Mouse (Mus musculus) urinary bladder, postnatal 25 days (tissue): ENCODE data around the gene Tmem63a.
"Not testable (repeated sequence)": the region's sequence is repeated elsewhere in the genome, so short reads cannot be mapped to it uniquely, and the experiment has no call there.

Experiments used
- DNase-seq: peaks from one replicate; pipeline ENCODE4 v3.0.0; 2022; ENCODE audit warnings: low spot score

Tmem63a gene

GRCm38 (mm10) chr1:180929599-180929998 lies 12.5 kb upstream of the Tmem63a start:
- DNase-seq, result no peak

GRCm38 (mm10) chr1:180931106-180931505 lies 11.0 kb upstream of the Tmem63a start:
- DNase-seq, result no peak

- DNase-seq, result no peak
These were observed 8.5 kb upstream of the Tmem63a start for GRCm38 (mm10) chr1:180933659-180934058.

GRCm38 (mm10) chr1:180934467-180935419 lies 7.4 kb upstream of the Tmem63a start, which contains the start of gene Lefty1:
Lefty1 (plus strand) TSS chr1:180935022.
- DNase-seq, result no peak

- DNase-seq, result not testable (repeated sequence)
These were observed 5.3 kb upstream of the Tmem63a start for GRCm38 (mm10) chr1:180936610-180937398.

- DNase-seq, result not testable (repeated sequence)
These were observed 4.5 kb upstream of the Tmem63a start for GRCm38 (mm10) chr1:180937631-180938030.

GRCm38 (mm10) chr1:180938781-180939180 lies 3.4 kb upstream of the Tmem63a start:
- DNase-seq, result not testable (repeated sequence)

DNA sequence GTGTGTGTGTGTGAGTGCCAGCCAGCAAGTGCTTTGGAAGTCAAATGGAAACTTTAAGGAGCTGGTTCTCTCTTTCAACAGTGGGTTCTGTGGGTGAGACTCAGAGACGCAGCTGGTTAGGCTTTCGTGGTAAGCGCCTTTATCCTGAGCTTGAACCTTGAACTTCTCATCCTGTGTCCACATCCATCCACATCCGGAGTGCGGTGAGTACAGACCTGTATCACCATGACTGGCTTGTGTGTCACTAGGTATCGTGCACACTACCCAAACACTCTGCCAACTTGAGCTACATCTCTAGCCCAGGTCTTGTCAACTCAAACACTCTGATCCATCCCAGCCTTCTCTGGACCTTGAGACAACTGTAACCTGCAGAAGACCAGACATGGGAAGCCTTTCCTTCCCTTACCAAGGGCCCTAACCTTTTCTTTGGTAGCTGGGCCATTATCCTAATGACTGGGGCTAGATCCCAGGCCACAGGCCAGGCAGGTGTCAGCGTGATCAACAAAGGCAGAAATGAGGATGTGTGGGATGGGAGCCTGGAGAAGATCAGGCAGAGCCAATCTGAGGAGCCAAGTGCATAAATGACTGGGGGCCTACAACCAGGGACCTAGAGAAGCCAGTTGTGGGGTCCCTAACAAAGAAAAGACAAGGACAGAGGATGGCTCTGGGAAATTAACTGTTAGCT lies 1.2 kb upstream of the Tmem63a start:
- no peak for DNase-seq

- no peak for DNase-seq
These were observed 418 bp upstream of the Tmem63a start for GRCm38 (mm10) chr1:180941726-180942125.

DNA sequence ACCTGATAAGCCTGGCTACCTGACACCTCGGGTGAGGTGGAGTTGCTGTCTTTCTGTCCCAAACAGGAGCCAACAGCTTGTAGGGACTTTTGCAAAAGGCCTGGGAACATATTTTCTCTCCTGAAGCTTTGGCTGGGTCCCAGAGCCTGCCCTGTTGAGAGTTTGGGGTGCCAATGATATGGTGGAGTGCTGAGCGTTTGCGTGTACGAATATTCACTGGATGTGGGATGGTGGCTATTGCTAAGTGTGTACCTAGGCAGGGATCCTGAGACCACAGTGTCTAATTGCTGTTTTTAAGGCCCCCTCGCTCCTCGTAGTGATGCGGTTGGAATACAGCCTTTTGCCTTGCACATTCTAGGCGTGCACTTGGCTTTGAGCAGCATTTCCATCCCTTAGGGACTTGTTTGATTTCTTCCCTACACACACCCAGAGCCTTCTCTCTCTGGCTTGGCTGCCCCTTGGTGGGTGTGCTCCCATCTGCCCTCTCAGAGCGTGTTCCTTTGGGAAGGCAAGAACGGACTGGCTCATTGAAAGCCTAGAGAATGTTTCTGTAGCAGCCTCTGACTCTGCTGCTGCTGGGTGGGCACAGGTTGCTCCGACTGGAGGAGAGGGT lies 994 bp downstream of the Tmem63a start:
- DNase-seq, result peak; percentile 30

- no peak for DNase-seq
These were observed 1.8 kb downstream of the Tmem63a start for GRCm38 (mm10) chr1:180943896-180944295.

- no peak for DNase-seq
These were observed 2.4 kb downstream of the Tmem63a start for GRCm38 (mm10) chr1:180944553-180944952.

DNA sequence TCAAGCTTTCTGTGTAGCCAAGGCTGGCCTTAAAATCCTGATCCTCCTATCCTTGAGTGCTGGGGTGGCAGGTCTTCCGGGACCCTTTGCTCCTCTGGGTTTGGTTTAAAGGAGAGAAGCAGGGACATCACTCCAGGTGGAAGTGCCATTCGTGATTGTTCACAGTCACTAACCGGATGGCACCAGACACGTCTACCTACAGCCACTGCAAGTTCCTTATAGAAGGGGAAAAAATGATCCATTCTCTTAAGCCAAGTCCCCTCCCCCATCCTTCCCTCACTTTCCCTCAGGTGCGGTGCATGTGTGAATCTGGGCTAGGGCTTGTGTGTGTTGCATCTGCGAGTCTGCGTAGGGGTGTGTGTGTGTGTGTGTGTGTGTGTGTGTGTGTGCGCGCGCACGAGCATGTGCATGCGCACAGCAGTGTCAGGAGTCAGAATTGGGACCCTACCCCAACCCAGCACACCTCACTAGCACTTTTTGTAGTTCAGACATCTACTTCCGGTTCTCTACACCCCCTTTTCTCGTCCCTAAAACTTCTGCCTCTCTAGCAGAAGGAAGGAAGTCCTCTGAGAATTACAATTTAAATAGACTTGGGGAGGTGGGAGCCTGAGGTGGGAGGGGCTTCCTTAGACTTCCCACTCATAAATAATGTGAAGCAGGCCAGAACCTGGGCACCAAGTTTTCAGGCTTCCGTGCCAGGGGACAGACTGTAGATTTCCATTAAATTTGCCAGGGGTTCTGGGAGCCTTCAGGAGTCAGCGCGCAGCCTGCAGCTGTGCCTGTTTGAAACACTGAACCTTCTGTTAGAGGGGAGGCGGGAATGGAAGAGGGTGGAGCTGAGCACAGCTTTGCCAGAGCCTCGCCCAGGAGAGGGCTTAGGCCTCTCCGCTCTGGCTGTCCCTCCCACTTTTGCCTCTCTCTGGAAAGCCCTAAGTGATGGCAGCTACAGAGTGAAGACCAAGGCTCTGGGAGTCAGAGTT lies 3.1 kb downstream of the Tmem63a start:
- DNase-seq, result no peak

- no peak for DNase-seq
These were observed 4.3 kb downstream of the Tmem63a start for GRCm38 (mm10) chr1:180946448-180946847.

DNA sequence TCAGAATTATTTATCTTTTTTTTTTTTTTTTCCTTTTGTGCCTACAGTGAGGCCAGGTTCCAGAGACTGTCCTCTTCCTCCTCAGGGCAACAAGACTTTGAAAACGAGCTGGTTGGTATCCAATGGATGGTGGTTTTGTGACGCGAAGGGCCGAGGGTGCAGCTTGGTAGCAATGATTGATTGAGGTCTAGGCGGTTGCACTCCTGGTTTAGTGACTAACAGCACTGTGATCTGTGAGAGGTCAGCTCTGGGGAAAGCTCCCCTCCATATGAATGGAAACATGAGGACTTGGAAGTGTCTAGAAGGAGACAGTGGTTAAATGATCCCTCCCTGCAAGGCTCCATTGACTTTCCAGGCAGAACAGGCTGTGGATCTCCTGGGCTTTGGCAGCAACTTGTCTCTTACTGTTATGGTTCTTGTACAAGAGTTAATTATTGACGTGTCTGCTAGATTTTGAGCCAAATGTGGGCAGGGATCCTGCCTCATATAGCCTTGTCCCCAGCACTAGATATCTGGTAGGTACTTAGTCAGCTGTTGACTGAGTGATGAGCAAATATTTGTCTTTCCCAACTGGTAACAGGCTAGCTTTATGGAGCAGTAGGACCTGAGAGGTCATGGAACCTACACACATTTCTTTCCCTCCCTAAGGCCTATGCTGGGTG lies 10.1 kb downstream of the Tmem63a start:
- DNase-seq, result no peak

DNA sequence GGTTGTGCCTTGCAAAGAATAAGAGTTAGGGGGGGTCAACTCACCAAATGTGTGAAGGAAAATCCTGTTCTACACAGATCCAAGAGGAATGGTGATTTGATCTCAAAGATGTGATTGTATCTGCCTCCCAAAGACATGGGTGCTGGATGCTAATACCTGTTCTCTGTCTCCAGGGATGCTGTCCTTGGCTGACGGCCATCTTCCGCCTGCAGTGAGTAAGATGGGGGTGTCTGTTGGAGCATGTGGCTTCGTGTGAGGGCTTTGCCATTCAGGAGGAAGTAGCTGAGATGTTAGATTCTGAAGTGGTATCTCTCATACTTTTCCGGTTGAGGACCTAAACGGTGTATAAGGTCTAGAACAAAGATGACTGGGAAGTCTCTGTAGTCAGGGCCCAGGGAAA lies 10.7 kb downstream of the Tmem63a start:
- no peak for DNase-seq

GRCm38 (mm10) chr1:180956401-180956800 lies 14.3 kb downstream of the Tmem63a start:
- no peak for DNase-seq

- no peak for DNase-seq
These were observed 14.8 kb downstream of the Tmem63a start for GRCm38 (mm10) chr1:180956973-180957381.

- DNase-seq, result no peak
These were observed 15.8 kb downstream of the Tmem63a start for GRCm38 (mm10) chr1:180957989-180958388.

GRCm38 (mm10) chr1:180958797-180959196 lies 16.7 kb downstream of the Tmem63a start:
- no peak for DNase-seq
